Mouse (Mus musculus): ENCODE data around the gene Sumo1.

Sumo1 gene

GRCm38 (mm10) chr1:59550996-59551395 lies 119.6 kb downstream of the Sumo1 start:
- CTCF ChIA-PET: no interaction called here

GRCm38 (mm10) chr1:59550227-59550626 lies 120.4 kb downstream of the Sumo1 start:
- CTCF ChIA-PET: no interaction called here

- CTCF ChIA-PET: no interaction called here
Observed at GRCm38 (mm10) chr1:59549036-59549675, 121.5 kb downstream of the Sumo1 start.

- CTCF ChIA-PET: no interaction called here
Observed at GRCm38 (mm10) chr1:59548486-59548885, 122.1 kb downstream of the Sumo1 start.

- CTCF ChIA-PET: interaction anchor here (0.7 kb wide), 1 partner anchor 104 kb away, joined by 3 read pairs; no protein-coding TSS in a partner anchor
Observed at GRCm38 (mm10) chr1:59543911-59544310, 126.7 kb downstream of the Sumo1 start.

DNA sequence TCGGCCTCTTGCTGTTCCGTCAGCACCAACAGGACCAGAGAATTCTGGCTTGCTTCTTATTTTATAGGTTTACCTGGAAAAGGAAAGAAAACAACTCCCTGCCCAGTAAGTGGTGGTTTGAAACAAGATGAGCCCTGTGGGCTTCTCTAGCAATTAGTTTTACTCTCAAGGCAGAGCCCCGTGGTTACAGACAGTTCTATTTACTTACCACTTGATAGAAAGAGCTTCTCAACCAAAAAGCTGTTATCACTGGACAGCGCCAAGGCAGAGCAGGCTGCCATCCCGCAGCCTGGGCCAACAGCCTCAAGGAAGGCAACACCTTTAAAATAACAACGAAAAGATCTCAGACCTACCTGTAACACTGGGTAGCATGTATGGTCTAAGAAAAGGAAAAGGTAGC lies 128.4 kb downstream of the Sumo1 start:
- CTCF ChIA-PET: no interaction called here

DNA sequence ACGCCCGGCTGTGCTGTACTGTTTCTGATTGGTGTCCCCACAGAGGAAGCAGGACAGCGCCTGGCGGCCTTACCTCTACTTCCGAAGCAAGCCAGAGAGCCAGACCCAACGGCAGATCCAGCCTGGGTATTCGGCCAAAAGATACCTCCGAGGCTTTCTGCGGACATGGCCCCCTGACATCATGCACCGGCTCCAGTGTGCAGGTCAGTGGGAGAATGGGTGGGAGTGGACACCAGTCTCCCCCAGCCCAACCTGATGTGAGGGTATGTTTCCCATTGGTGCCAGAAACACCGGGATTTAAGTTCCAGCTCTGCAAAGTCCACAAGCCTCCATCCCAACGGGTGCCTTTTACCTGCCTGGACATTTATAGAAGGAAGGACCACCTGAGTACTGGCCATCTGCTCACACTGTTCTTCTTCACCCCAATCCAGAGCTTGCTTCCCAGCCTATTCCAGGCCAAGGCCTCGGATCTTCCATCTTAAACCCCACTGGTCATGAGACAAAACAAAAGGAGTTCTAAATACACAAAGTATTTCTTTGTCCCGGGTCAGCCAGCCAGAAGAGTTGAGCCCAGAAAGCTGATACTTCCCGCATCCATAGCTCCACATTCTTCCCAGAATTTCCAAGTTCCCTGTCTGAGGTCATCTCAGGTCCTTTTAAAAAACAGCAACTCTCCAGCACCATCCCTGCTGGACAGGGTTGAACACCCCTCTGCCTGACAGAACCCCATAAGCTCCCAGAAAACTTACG lies 129.2 kb downstream of the Sumo1 start:
- CTCF ChIA-PET: no interaction called here

GRCm38 (mm10) chr1:59540537-59541148 lies 130.0 kb downstream of the Sumo1 start:
- CTCF ChIA-PET: no interaction called here

- CTCF ChIA-PET: no interaction called here
Observed at GRCm38 (mm10) chr1:59538381-59538780, 132.3 kb downstream of the Sumo1 start.
